2 mouse cellular contexts compared by ENCODE assay signal in the genomic region with DNA sequence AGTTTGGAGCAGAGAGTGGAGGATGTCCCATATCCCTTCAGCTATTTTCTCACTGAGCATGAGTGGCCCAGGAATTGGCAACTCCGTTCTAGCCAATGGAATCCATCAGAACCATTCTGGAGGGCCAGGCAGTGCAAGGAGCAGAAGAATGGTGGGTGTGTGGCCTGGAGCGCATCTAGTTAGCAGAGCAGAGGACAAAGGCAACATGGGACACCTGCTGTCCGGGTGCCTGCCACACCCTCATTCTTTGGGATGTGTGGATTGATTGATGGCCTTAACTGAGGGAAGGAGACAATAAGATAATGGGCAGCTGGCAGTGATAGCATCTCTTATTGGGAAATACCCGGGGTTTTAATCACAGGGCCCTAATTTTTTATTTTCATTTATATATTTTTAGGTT.
TF ChIP-seq lines count a peak whose summit lies in the region.

No protein-coding gene starts in this region.

TF ChIP-seq in ES-E14, 5 proteins besides CTCF, POLR2A, EP300 and RAD21:
- TF ChIP-seq HCFC1 (IDR thresholded peaks at IDR 0.05; ENCODE audit: borderline replicate concordance, insufficient read depth, low read length) (no peak), ZNF384 (IDR thresholded peaks at IDR 0.05; ENCODE audit: low read depth, low read length) (no peak), CHD2 (IDR thresholded peaks at IDR 0.05; ENCODE audit: low read depth, low read length) (0 out of 2 replicates have a peak, but pooled peaks have one; percentile 12)

TF ChIP-seq in myocyte, 11 proteins besides CTCF, POLR2A, EP300 and RAD21:
- TF ChIP-seq REST (IDR thresholded peaks at IDR 0.05; ENCODE audit: insufficient read depth, insufficient read length) (no peak), E2F4 (IDR thresholded peaks at IDR 0.05; ENCODE audit: insufficient read depth) (no peak), TCF12 (IDR thresholded peaks at IDR 0.05; ENCODE audit: insufficient read depth, poor library complexity, severe bottlenecking) (no peak), USF1 (IDR thresholded peaks at IDR 0.05; ENCODE audit: low read depth) (no peak), TCF3 (IDR thresholded peaks at IDR 0.05; ENCODE audit: insufficient read length, low read depth) (peak; percentile 56), CEBPB (IDR thresholded peaks at IDR 0.05; ENCODE audit: insufficient read depth, poor library complexity, severe bottlenecking) (0 out of 2 replicates have a peak, but pooled peaks have one; percentile 30), MYOG (IDR thresholded peaks at IDR 0.05; ENCODE audit: control insufficient read depth in 1 of 3, insufficient read depth in 1 of 3, insufficient read length in 2 of 3, low read depth in 2 of 3) (peak in 2 of 3 experiments; percentile 73 to 93), MAX (IDR thresholded peaks at IDR 0.05; ENCODE audit: low read depth) (no peak), MYOD1 (IDR thresholded peaks at IDR 0.05; ENCODE audit: control insufficient read depth in 1 of 3, insufficient read length in 2 of 3, low read depth in 2 of 3) (peak in 2 of 3 experiments; percentile 82 to 92), SRF (IDR thresholded peaks at IDR 0.05; ENCODE audit: control insufficient read depth, insufficient read length, low read depth) (no peak), POLR2AphosphoS2 (IDR thresholded peaks at IDR 0.05; ENCODE audit: insufficient read length, low read depth) (no peak)
TF ChIP-seq in myocyte: peak in this region for 4.
